Comparison of ENCODE assay signal across 22 mouse cellular contexts in the genomic region with DNA sequence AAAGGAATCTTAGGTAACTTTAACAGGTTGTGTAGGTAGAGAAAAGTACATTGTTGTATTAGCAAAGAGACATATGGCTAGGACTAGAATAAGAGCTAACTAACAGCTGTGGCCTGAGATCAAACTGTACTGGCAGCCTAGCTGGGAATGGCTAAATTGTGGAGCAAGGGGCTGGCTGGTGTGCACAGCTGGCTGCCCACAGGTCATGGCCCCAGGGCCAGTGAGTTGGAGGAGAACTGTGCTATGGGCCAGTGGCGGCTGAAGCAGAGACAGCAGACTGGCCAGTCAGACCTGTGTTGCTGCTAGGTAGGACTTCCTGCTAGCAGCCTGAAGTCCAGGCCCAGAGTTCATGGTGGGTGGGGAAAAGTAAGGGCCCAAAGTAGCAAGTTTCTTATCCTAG.
DNase-seq lines count a peak whose midpoint lies in the region; ATAC-seq lines count a peak whose summit lies in the region.
"Had no signal": no experiment of that assay in that cellular context is flagged by ENCODE, and none has a peak within 500 bp of the region (broad histone marks: within the 10 kb centered on the region; RNA-seq: fewer than 3 reads in every experiment).

No protein-coding gene starts in this region.

- no peak overlapping the region for H3K4me2 ChIP-seq in kidney, embryonic 16.5 days (replicated peaks; ENCODE audit: low read depth, low read length)
- H3K4me2 ChIP-seq: embryonic facial prominence, embryonic 12.5 days; forebrain, embryonic 15.5 days; hindbrain, embryonic 15.5 days had no signal

- ATAC-seq in kidney, embryonic 16.5 days (ENCODE audit: low FRiP score, low TSS enrichment) = peak; percentile 49; the same call in 1 of the 2 replicates
- ATAC-seq: activated CD4-positive, CD25-positive, alpha-beta regulatory T cell, adult 4 months; forebrain, embryonic 15.5 days; inflammation-experienced regulatory T-cells, adult 6 months; Patski had no signal

- 35% methylated on average over 1 of the region's 1 CpGs for WGBS in kidney, embryonic 16.5 days
- 45% methylated on average over 1 of the region's 1 CpGs for WGBS in embryonic facial prominence, embryonic 10.5 days
- WGBS in limb, embryonic 10.5 days = 52% methylated on average over 1 of the region's 1 CpGs

- no peak overlapping the region for H3K9ac ChIP-seq in kidney, embryonic 16.5 days (replicated peaks; ENCODE audit: low read length)
- H3K9ac ChIP-seq: embryonic facial prominence, embryonic 12.5 days; forebrain, embryonic 15.5 days; hindbrain, embryonic 15.5 days had no signal

- no peak overlapping the region for H3K27ac ChIP-seq in kidney, embryonic 16.5 days (ENCODE audit: low read length)
- no peak overlapping the region for H3K27ac ChIP-seq in embryonic facial prominence, embryonic 10.5 days (replicated peaks)
- 0 out of 2 replicates have a peak overlapping the region, but pooled peaks have one; percentile 16 for H3K27ac ChIP-seq in limb, embryonic 10.5 days
- H3K27ac ChIP-seq: embryonic facial prominence, embryonic 12.5 days; forebrain, embryonic 15.5 days; heart, embryonic 10.5 days; hindbrain, embryonic 15.5 days had no signal

- no peaks in the 10 kb centered on the region for H3K27me3 ChIP-seq in kidney, embryonic 16.5 days (ENCODE audit: insufficient read depth, low read length)
- H3K27me3 ChIP-seq in embryonic facial prominence, embryonic 10.5 days (replicated peaks; ENCODE audit: low read depth, poor library complexity, severe bottlenecking) = no peaks in the 10 kb centered on the region
- no peaks in the 10 kb centered on the region for H3K27me3 ChIP-seq in limb, embryonic 10.5 days (ENCODE audit: low read depth, poor library complexity, severe bottlenecking)
- H3K27me3 ChIP-seq: CH12.LX; embryonic facial prominence, embryonic 12.5 days; forebrain, embryonic 15.5 days; hindbrain, embryonic 15.5 days had no signal

- intact Hi-C loops in heart, postnatal 10 days (cut with DNase I) = no loop called here

- no peaks in the 10 kb centered on the region for H3K36me3 ChIP-seq in kidney, embryonic 16.5 days (ENCODE audit: insufficient read depth, low read length)
- no peaks in the 10 kb centered on the region for H3K36me3 ChIP-seq in embryonic facial prominence, embryonic 10.5 days (replicated peaks)
- no peaks in the 10 kb centered on the region for H3K36me3 ChIP-seq in limb, embryonic 10.5 days
- H3K36me3 ChIP-seq: embryonic facial prominence, embryonic 12.5 days; forebrain, embryonic 15.5 days; heart, embryonic 10.5 days; hindbrain, embryonic 15.5 days had no signal

- peak; percentile 6 for DNase-seq in embryo, embryonic 9.5 days (ENCODE audit: extremely low spot score)
- no peak for DNase-seq in embryo, embryonic 11 days
- DNase-seq in kidney, adult 11 months = no peak
- peak; percentile 9 for DNase-seq in embryonic facial prominence, embryonic 10.5 days (ENCODE audit: low spot score)
- no peak for DNase-seq in limb, embryonic 10.5 days (ENCODE audit: low spot score)
- DNase-seq in heart, postnatal 10 days = no peak
- DNase-seq: adrenal gland, adult 2 months; adrenal gland, postnatal 25 days; cerebellum, adult 2 months; cerebellum, postnatal 14 days; gastrocnemius, postnatal 10 days; heart, adult 18-20 months; heart, postnatal 14 days had no signal

- H3K4me3 ChIP-seq in kidney, embryonic 16.5 days (ENCODE audit: low read length) = no peak overlapping the region
- H3K4me3 ChIP-seq in embryonic facial prominence, embryonic 10.5 days = no peak overlapping the region
- no peak overlapping the region for H3K4me3 ChIP-seq in limb, embryonic 10.5 days
- H3K4me3 ChIP-seq: embryonic facial prominence, embryonic 12.5 days; forebrain, embryonic 15.5 days; heart, embryonic 10.5 days; hindbrain, embryonic 15.5 days had no signal

- H3K9me3 ChIP-seq in kidney, embryonic 16.5 days (ENCODE audit: low read length) = no peaks in the 10 kb centered on the region
- no peaks in the 10 kb centered on the region for H3K9me3 ChIP-seq in embryonic facial prominence, embryonic 10.5 days
- H3K9me3 ChIP-seq in limb, embryonic 10.5 days (replicated peaks) = no peaks in the 10 kb centered on the region
- H3K9me3 ChIP-seq: embryonic facial prominence, embryonic 12.5 days; forebrain, embryonic 15.5 days; heart, embryonic 10.5 days; hindbrain, embryonic 15.5 days had no signal

- no peaks in the 10 kb centered on the region for H3K4me1 ChIP-seq in kidney, embryonic 16.5 days (ENCODE audit: insufficient read depth, low read length)
- no peaks in the 10 kb centered on the region for H3K4me1 ChIP-seq in embryonic facial prominence, embryonic 10.5 days
- H3K4me1 ChIP-seq in limb, embryonic 10.5 days = peaks cover 5% of the 10 kb centered on the region
- H3K4me1 ChIP-seq: embryonic facial prominence, embryonic 12.5 days; forebrain, embryonic 15.5 days; heart, embryonic 10.5 days; hindbrain, embryonic 15.5 days had no signal

Comparison
In these comparisons a context has a peak if more than half of its experiments do, and no peak if none do; other contexts are left out.
1. DNase-seq: peak in embryo, embryonic 9.5 days (single experiment) and embryonic facial prominence, embryonic 10.5 days (single experiment); none in embryo, embryonic 11 days (single experiment), kidney, adult 11 months (single experiment), limb, embryonic 10.5 days (single experiment) and heart, postnatal 10 days (0 of 2).